Mouse (Mus musculus) yolk sac, embryonic 10.5 days (tissue): ENCODE measurements around the gene Arvcf.
A peak's percentile ranks its signal among the peaks of the same experiment; 100 is the strongest.

Experiments used
- DNase-seq: peaks from one replicate; pipeline ENCODE4 v3.0.0-alpha.2; 2017; ENCODE audit warnings: low spot score

The Arvcf gene

GRCm38 (mm10) chr16:18347931-18348600 lies at the start of gene Arvcf, which contains the start of gene Tango2:
Gene Arvcf, plus strand, starts transcription at chr16:18348182.
Gene Tango2, minus strand, starts transcription at chr16:18348103.
- DNase-seq = peak; percentile 97

- no peak for DNase-seq
Observed at GRCm38 (mm10) chr16:18308159-18308558, 39.8 kb upstream of the Arvcf start.

GRCm38 (mm10) chr16:18318992-18319391 lies 29.0 kb upstream of the Arvcf start:
- no peak for DNase-seq

GRCm38 (mm10) chr16:18321443-18321842 lies 26.5 kb upstream of the Arvcf start:
- no peak for DNase-seq

GRCm38 (mm10) chr16:18323460-18323859 lies 24.5 kb upstream of the Arvcf start:
- DNase-seq = no peak

GRCm38 (mm10) chr16:18324031-18324430 lies 24.0 kb upstream of the Arvcf start:
- DNase-seq = no peak

- DNase-seq = no peak
Observed at GRCm38 (mm10) chr16:18325741-18326140, 22.2 kb upstream of the Arvcf start.

GRCm38 (mm10) chr16:18327936-18328335 lies 20.0 kb upstream of the Arvcf start:
- no peak for DNase-seq

- no peak for DNase-seq
Observed at GRCm38 (mm10) chr16:18328524-18328923, 19.5 kb upstream of the Arvcf start.

- DNase-seq = no peak
Observed at GRCm38 (mm10) chr16:18333976-18334375, 14.0 kb upstream of the Arvcf start.

- DNase-seq = no peak
Observed at GRCm38 (mm10) chr16:18335981-18336380, 12.0 kb upstream of the Arvcf start.

GRCm38 (mm10) chr16:18337261-18337660 lies 10.7 kb upstream of the Arvcf start:
- no peak for DNase-seq

- no peak for DNase-seq
Observed at GRCm38 (mm10) chr16:18339866-18340265, 8.1 kb upstream of the Arvcf start.

GRCm38 (mm10) chr16:18341605-18342004 lies 6.4 kb upstream of the Arvcf start:
- DNase-seq = peak; percentile 66

GRCm38 (mm10) chr16:18342076-18342475 lies 5.9 kb upstream of the Arvcf start:
- DNase-seq = peak; percentile 45

- peak; percentile 22 for DNase-seq
Observed at GRCm38 (mm10) chr16:18342650-18343570, 5.1 kb upstream of the Arvcf start.

GRCm38 (mm10) chr16:18343778-18344177 lies 4.2 kb upstream of the Arvcf start:
- peak; percentile 95 for DNase-seq

- peak; percentile 80 for DNase-seq
Observed at GRCm38 (mm10) chr16:18345243-18345642, 2.7 kb upstream of the Arvcf start.

- DNase-seq = no peak
Observed at GRCm38 (mm10) chr16:18348601-18349175, 706 bp downstream of the Arvcf start.

- no peak for DNase-seq
Observed at GRCm38 (mm10) chr16:18349761-18350325, 1.9 kb downstream of the Arvcf start.

- peak; percentile 17 for DNase-seq
Observed at GRCm38 (mm10) chr16:18351313-18352055, 3.5 kb downstream of the Arvcf start.

GRCm38 (mm10) chr16:18353106-18353505 lies 5.1 kb downstream of the Arvcf start:
- no peak for DNase-seq
